Mouse (Mus musculus): ENCODE results near the gene Cmtr1. TPM values are rescaled to one million over a fixed set of nuclear protein-coding genes. Genes with fewer than 3 reads are reported as not detected.

The Cmtr1 gene
- 91.1 and 117 TPM in 2 replicates for polyA plus RNA-seq (2015; fragmentation: Nextera tagmentation; extraction: Ambion mirVana)

DNA sequence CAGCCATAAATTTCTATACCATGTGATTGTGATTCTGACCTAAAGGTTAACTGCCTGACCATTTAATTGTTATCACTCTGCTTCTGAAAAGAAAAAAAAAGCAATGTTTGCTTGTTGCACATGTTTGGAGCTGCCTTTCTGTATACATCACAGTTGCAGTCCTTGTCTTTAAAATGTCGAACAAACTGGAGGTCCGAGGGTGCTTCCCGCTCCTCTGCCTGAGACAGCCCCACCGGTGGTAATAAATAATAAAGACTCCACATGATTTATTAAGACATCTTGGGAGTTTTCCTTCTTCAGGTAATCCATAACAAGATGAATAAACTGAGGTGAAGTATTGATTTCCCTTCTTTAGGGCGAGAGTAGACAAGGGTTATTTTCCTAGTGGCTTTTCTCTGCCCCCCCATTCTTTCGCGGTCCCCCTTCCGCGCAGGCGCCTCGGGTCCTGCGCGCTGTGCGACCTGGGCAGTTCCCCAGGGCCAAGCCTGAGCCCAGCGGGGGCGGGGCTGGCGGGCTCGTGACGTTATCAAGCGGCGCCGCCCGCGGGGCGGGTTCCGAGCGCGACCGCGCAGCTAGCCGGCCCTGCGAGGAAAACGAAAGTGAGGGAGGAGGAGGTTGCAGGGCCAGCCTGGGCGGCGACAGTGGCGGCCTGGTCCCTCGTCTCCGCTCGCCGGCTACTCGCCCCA is at the start of gene Cmtr1:
TSS of gene Cmtr1 (plus strand) at position 520 of the 686 bp plus-strand sequence.

DNA sequence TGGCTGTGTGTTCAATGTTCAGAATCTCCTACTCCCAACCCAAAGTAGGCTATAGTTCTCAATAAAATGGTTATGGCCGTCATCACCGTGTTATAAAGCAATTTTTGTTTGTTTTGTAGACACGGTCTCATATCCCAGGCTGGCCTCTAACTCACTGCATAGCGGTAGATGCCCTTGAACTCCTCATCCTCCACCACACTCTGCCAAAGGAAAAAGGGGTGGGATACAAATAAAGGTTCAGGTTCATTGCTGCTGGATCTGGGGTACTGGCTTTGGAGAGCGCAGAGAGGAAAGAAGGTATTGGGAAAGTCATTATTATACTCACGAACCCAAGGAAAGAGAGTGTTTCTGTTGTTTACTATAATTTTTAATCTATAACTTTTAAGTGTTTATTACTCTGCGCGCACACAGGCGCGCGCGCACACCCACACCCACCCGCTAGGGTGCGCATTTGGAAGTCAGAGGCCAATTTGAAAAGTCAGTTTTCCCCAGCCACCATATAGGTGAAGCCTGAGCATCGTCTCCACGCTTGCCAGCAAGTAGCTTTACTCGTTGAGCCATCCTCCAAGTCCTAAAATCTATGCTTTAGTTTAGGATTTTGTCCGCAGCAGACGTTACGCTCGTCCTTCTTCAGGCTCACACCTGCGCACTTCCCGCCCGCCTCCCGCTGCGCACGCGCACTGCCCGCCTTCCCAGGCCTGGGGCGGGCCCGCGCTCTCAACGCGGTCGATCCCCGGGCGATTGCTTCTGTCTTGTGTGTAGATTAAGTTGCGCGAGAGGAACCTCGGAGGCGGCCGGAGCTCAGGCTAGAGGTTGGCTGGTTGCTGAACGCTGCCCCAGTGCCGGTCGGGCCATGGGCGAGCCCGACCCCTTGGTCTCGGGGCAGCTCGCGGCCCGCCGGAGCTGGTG is 46.0 kb upstream of the Cmtr1 start, which contains the start of the genes Rnf8 and Gm28043:
TSS of gene Rnf8 (plus strand) at position 676 of the 909 bp plus-strand sequence.
TSS of gene Gm28043 (plus strand) at position 762 of the 909 bp plus-strand sequence.

DNA sequence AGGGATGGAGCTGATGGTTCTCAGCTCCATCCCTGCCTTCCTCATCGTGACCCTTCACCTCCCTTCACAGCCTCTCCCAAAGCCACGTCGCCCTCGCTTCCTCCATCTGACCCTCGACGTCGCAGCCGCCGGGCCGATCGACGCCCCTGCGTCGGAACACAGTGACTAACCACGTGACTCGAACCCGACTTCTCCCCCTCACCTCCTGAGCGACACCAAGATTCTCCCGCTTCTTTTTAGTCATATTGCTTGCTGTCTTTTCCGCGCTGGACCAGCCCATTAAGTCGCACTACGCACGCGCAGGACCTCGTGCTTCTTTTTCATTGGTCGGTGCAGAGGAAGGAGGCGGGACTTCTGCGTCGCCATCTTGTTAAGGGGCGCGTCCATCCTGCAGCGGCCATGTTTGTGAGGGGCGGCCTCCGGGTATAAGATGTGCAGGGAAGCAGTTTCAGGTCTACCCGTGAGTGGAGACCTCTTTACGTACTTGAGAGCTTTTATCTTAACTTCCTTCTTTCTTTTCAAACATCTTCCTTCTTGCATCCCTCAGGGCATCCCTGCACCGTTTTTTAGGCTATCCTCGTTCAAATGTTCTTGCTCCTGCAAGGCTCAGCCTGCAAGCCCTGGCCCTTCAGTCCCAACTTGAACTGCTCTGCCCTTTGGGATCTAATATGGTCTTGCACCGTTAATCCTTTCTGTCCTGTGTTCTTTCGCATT is 56.5 kb downstream of the Cmtr1 start, which contains the start of gene Ccdc167:
TSS of gene Ccdc167 (minus strand) at position 313 of the 714 bp plus-strand sequence.

Other genes starting within 250 kb of the Cmtr1 start
- 10.4 and 18.6 TPM in 2 replicates for gene Pim1, start 169.8 kb upstream of the Cmtr1 start, polyA plus RNA-seq (2015; fragmentation: Nextera tagmentation; extraction: Ambion mirVana)
- not detected in 2 replicates for gene Gm17657, start 111.0 kb upstream of the Cmtr1 start, polyA plus RNA-seq (2015; fragmentation: Nextera tagmentation; extraction: Ambion mirVana)
- 8.7 and 11.7 TPM in 2 replicates for gene Tbc1d22b, start 110.8 kb upstream of the Cmtr1 start, polyA plus RNA-seq (2015; fragmentation: Nextera tagmentation; extraction: Ambion mirVana)
- gene Tmem217, start 108.2 kb upstream of the Cmtr1 start, polyA plus RNA-seq (2015; fragmentation: Nextera tagmentation; extraction: Ambion mirVana): 0.28 and 1.4 TPM in 2 replicates
- gene Rnf8, start 45.8 kb upstream of the Cmtr1 start, polyA plus RNA-seq (2015; fragmentation: Nextera tagmentation; extraction: Ambion mirVana): 52.0 and 84.2 TPM in 2 replicates
- 1.6 and 2.0 TPM in 2 replicates for gene Gm28043, start 45.7 kb upstream of the Cmtr1 start, polyA plus RNA-seq (2015; fragmentation: Nextera tagmentation; extraction: Ambion mirVana)
- gene Ccdc167, start 56.4 kb downstream of the Cmtr1 start, polyA plus RNA-seq (2015; fragmentation: Nextera tagmentation; extraction: Ambion mirVana): 16.2 and 22.3 TPM in 2 replicates